Mouse (Mus musculus): ENCODE data around the gene Pcyt2. TPM values are rescaled to one million over a fixed set of nuclear protein-coding genes. Genes with fewer than 3 reads are reported as not detected.

The Pcyt2 gene
- polyA plus RNA-seq, 2 experiments, result 101 to 247 TPM

GRCm38 (mm10) chr11:120661076-120661460 lies 43.3 kb upstream of the Pcyt2 start, which contains the start of gene Notum:
Gene Notum, minus strand, starts transcription at chr11:120661175.
- Histone ChIP-seq H3K9ac (ENCODE audit: low read depth, low read length, severe bottlenecking) (peak within 1 kb of the TSS; percentile 46), H3K4me1 (ENCODE audit: control insufficient read depth, insufficient read depth, low read length) (peaks cover 6% of the 10 kb centered on the region), H3K27me3 (ENCODE audit: control insufficient read depth, insufficient read depth, low read length) (peaks cover 49% of the 10 kb centered on the region), H3K27ac (replicated peaks; ENCODE audit: low read depth, low read length) (no peak within 1 kb of the TSS), H3K4me3 (replicated peaks; ENCODE audit: low read length) (peak within 1 kb of the TSS; percentile 49), H3K9me3 (ENCODE audit: control insufficient read depth, low read length) (no peaks in the 10 kb centered on the region), H3K4me2 (replicated peaks; ENCODE audit: low read depth, low read length, severe bottlenecking) (peak within 1 kb of the TSS; percentile 85), H3K36me3 (ENCODE audit: control insufficient read depth, insufficient read depth, low read length) (no peaks in the 10 kb centered on the region)
- ATAC-seq (ENCODE audit: low FRiP score, low read depth) (no peak), DNase-seq (ENCODE audit: low spot score) (no peak)
- WGBS, result under 1% methylated on average over 33 of the region's 35 CpGs
- no peak for TF ChIP-seq POLR2A (IDR thresholded peaks at IDR 0.05; ENCODE audit: borderline replicate concordance, extremely low read depth, insufficient read depth, insufficient read length)

- no peaks in the 10 kb centered on the region for H3K36me3 ChIP-seq (ENCODE audit: control insufficient read depth, insufficient read depth, low read length)
- ATAC-seq (ENCODE audit: low FRiP score, low read depth), result peak; percentile 70
- DNase-seq (ENCODE audit: low spot score), result no peak
- peaks cover 49% of the 10 kb centered on the region for H3K27me3 ChIP-seq (ENCODE audit: control insufficient read depth, insufficient read depth, low read length)
- H3K4me2 ChIP-seq (replicated peaks; ENCODE audit: low read depth, low read length, severe bottlenecking), result peak overlapping the region; percentile 85
- H3K4me1 ChIP-seq (ENCODE audit: control insufficient read depth, insufficient read depth, low read length), result peaks cover 6% of the 10 kb centered on the region
- H3K9me3 ChIP-seq (ENCODE audit: control insufficient read depth, low read length), result no peaks in the 10 kb centered on the region
- peak overlapping the region; percentile 46 for H3K9ac ChIP-seq (ENCODE audit: low read depth, low read length, severe bottlenecking)
- no peak overlapping the region for H3K27ac ChIP-seq (replicated peaks; ENCODE audit: low read depth, low read length)
- WGBS, result under 1% methylated on average over 69 of the region's 95 CpGs
- no peak for TF ChIP-seq POLR2A (IDR thresholded peaks at IDR 0.05; ENCODE audit: borderline replicate concordance, extremely low read depth, insufficient read depth, insufficient read length)
- peak overlapping the region; percentile 49 for H3K4me3 ChIP-seq (replicated peaks; ENCODE audit: low read length)
Observed at GRCm38 (mm10) chr11:120660301-120661075, 42.8 kb upstream of the Pcyt2 start.

GRCm38 (mm10) chr11:120659509-120660300 lies 42.0 kb upstream of the Pcyt2 start:
- no peak overlapping the region for H3K27ac ChIP-seq (replicated peaks; ENCODE audit: low read depth, low read length)
- peaks cover 6% of the 10 kb centered on the region for H3K4me1 ChIP-seq (ENCODE audit: control insufficient read depth, insufficient read depth, low read length)
- H3K9me3 ChIP-seq (ENCODE audit: control insufficient read depth, low read length), result no peaks in the 10 kb centered on the region
- H3K4me3 ChIP-seq (replicated peaks; ENCODE audit: low read length), result peak overlapping the region; percentile 49
- peak overlapping the region; percentile 85 for H3K4me2 ChIP-seq (replicated peaks; ENCODE audit: low read depth, low read length, severe bottlenecking)
- peaks cover 49% of the 10 kb centered on the region for H3K27me3 ChIP-seq (ENCODE audit: control insufficient read depth, insufficient read depth, low read length)
- ATAC-seq (ENCODE audit: low FRiP score, low read depth) (no peak), DNase-seq (ENCODE audit: low spot score) (no peak)
- 2% methylated on average over 49 of the region's 50 CpGs for WGBS
- no peaks in the 10 kb centered on the region for H3K36me3 ChIP-seq (ENCODE audit: control insufficient read depth, insufficient read depth, low read length)
- TF ChIP-seq POLR2A (IDR thresholded peaks at IDR 0.05; ENCODE audit: borderline replicate concordance, extremely low read depth, insufficient read depth, insufficient read length), result no peak
- H3K9ac ChIP-seq (ENCODE audit: low read depth, low read length, severe bottlenecking), result no peak overlapping the region

- ATAC-seq (ENCODE audit: low FRiP score, low read depth) (no peak), DNase-seq (ENCODE audit: low spot score) (peak; percentile 30)
- Histone ChIP-seq H3K4me1 (ENCODE audit: control insufficient read depth, insufficient read depth, low read length) (peaks cover 6% of the 10 kb centered on the region), H3K27me3 (ENCODE audit: control insufficient read depth, insufficient read depth, low read length) (peaks cover 49% of the 10 kb centered on the region), H3K27ac (replicated peaks; ENCODE audit: low read depth, low read length) (no peak overlapping the region), H3K9ac (ENCODE audit: low read depth, low read length, severe bottlenecking) (no peak overlapping the region), H3K36me3 (ENCODE audit: control insufficient read depth, insufficient read depth, low read length) (no peaks in the 10 kb centered on the region), H3K4me3 (replicated peaks; ENCODE audit: low read length) (0 out of 2 replicates have a peak overlapping the region, but pooled peaks have one; percentile 49), H3K9me3 (ENCODE audit: control insufficient read depth, low read length) (no peaks in the 10 kb centered on the region), H3K4me2 (replicated peaks; ENCODE audit: low read depth, low read length, severe bottlenecking) (peak overlapping the region; percentile 85; the same call in 1 of the 2 replicates)
- 6% methylated on average over 24 of the region's 24 CpGs for WGBS
- TF ChIP-seq POLR2A (IDR thresholded peaks at IDR 0.05; ENCODE audit: borderline replicate concordance, extremely low read depth, insufficient read depth, insufficient read length), result no peak
Observed at GRCm38 (mm10) chr11:120658876-120659410, 41.2 kb upstream of the Pcyt2 start.

GRCm38 (mm10) chr11:120657301-120657700 lies 39.6 kb upstream of the Pcyt2 start:
- Histone ChIP-seq H3K9ac (ENCODE audit: low read depth, low read length, severe bottlenecking) (no peak overlapping the region), H3K4me3 (replicated peaks; ENCODE audit: low read length) (no peak overlapping the region), H3K4me2 (replicated peaks; ENCODE audit: low read depth, low read length, severe bottlenecking) (no peak overlapping the region), H3K36me3 (ENCODE audit: control insufficient read depth, insufficient read depth, low read length) (no peaks in the 10 kb centered on the region), H3K4me1 (ENCODE audit: control insufficient read depth, insufficient read depth, low read length) (peaks cover 6% of the 10 kb centered on the region), H3K27me3 (ENCODE audit: control insufficient read depth, insufficient read depth, low read length) (peaks cover 43% of the 10 kb centered on the region), H3K9me3 (ENCODE audit: control insufficient read depth, low read length) (no peaks in the 10 kb centered on the region), H3K27ac (replicated peaks; ENCODE audit: low read depth, low read length) (no peak overlapping the region)
- no peak for TF ChIP-seq POLR2A (IDR thresholded peaks at IDR 0.05; ENCODE audit: borderline replicate concordance, extremely low read depth, insufficient read depth, insufficient read length)
- no peak for DNase-seq (ENCODE audit: low spot score)
- WGBS, result 89% methylated on average over 4 of the region's 4 CpGs
- no peak for ATAC-seq (ENCODE audit: low FRiP score, low read depth)

Measured in limb, embryonic 14.5 days (tissue).